Mouse (Mus musculus) embryonic facial prominence, embryonic 15.5 days (tissue): Measurements from ENCODE around the gene Adcy10. TPM values are rescaled to one million over a fixed set of nuclear protein-coding genes. Genes with fewer than 3 reads are reported as not detected.

Experiments
- ATAC-seq: fragments of 200-750 bp; cut with Nextera tagmentation; 2 replicates; pipeline ENCODE4 v1.8.0; 2017; ENCODE audit warnings: low read depth, moderate TSS enrichment; ENCODE audit not compliant: insufficient number of reproducible peaks, low FRiP score, low TSS enrichment
- H3K27ac ChIP-seq: fragments of 300-500 bp; sonication (generic); replicated peaks from 2 replicates; pipeline ENCODE4 v1.5.1; 2015; ENCODE audit warnings: mild to moderate bottlenecking, inconsistent platforms
- H3K27me3 ChIP-seq: fragments of 300-500 bp; sonication (generic); 2 replicates; pipeline ENCODE4 v1.6.1; 2015; ENCODE audit warnings: inconsistent platforms
- H3K36me3 ChIP-seq: fragments of 300-500 bp; sonication (generic); 2 replicates; pipeline ENCODE4 v1.6.1; 2015; ENCODE audit warnings: mild to moderate bottlenecking, inconsistent platforms
- H3K4me1 ChIP-seq: fragments of 300-500 bp; sonication (generic); 2 replicates; pipeline ENCODE4 v1.6.1; 2015; ENCODE audit warnings: inconsistent platforms
- H3K4me2 ChIP-seq: fragments of 300-500 bp; sonication (generic); replicated peaks from 2 replicates; pipeline ENCODE4 v1.6.1; 2015; ENCODE audit warnings: mild to moderate bottlenecking, inconsistent platforms
- H3K4me3 ChIP-seq: fragments of 300-500 bp; sonication (generic); replicated peaks from 2 replicates; pipeline ENCODE4 v1.5.1; 2015; ENCODE audit warnings: mild to moderate bottlenecking, inconsistent platforms
- H3K9ac ChIP-seq: fragments of 300-500 bp; sonication (generic); 2 replicates; pipeline ENCODE4 v1.6.1; 2015; ENCODE audit warnings: inconsistent platforms
- H3K9me3 ChIP-seq: fragments of 300-500 bp; sonication (generic); replicated peaks from 2 replicates; pipeline ENCODE4 v1.6.1; 2016; ENCODE audit warnings: inconsistent platforms
- WGBS: fragments of 180-500 bp; shearing (Covaris S2); methylation state at CpG from one replicate; pipeline ENCODE4 v1.1.7; 2015; 5-methylcytosine and 5-hydroxymethylcytosine counted together
- polyA plus RNA-seq: library from polyadenylated mRNA; unstranded; fragments of >200 nt; fragmentation: Nextera tagmentation; extraction: Ambion mirVana; gene quantifications from 2 replicates; pipeline ENCODE4 v1.2.1, GENCODE M21; 2015

The Adcy10 gene
- not detected in 2 replicates for polyA plus RNA-seq

GRCm38 (mm10) chr1:165484688-165485233 lies at the start of gene Adcy10:
Gene Adcy10, plus strand, starts transcription at chr1:165485183.
- Histone ChIP-seq H3K4me1 (no peaks in the 10 kb centered on the region), H3K9me3 (no peaks in the 10 kb centered on the region), H3K4me3 (no peak within 1 kb of the TSS), H3K36me3 (peaks cover 7% of the 10 kb centered on the region; the same call in 1 of the 2 replicates), H3K27me3 (no peaks in the 10 kb centered on the region), H3K9ac (no peak within 1 kb of the TSS), H3K27ac (no peak within 1 kb of the TSS), H3K4me2 (no peak within 1 kb of the TSS)
- WGBS, result 90% methylated on average over 8 of the region's 8 CpGs
- ATAC-seq, result no peak

GRCm38 (mm10) chr1:165438289-165439021 lies 46.5 kb upstream of the Adcy10 start:
- H3K4me1 ChIP-seq, result peaks cover 8% of the 10 kb centered on the region; the same call in 1 of the 2 replicates
- no peaks in the 10 kb centered on the region; the same call in 1 of the 2 replicates for H3K9me3 ChIP-seq
- 89% methylated on average over 1 of the region's 1 CpGs for WGBS
- H3K4me2 ChIP-seq, result no peak overlapping the region
- no peaks in the 10 kb centered on the region for H3K36me3 ChIP-seq
- H3K4me3 ChIP-seq, result no peak overlapping the region
- H3K9ac ChIP-seq, result no peak overlapping the region
- ATAC-seq, result no peak
- H3K27me3 ChIP-seq, result no peaks in the 10 kb centered on the region
- H3K27ac ChIP-seq, result no peak overlapping the region

- ATAC-seq, result no peak
- peaks cover 8% of the 10 kb centered on the region; the same call in 1 of the 2 replicates for H3K4me1 ChIP-seq
- WGBS, result 67% methylated on average over 3 of the region's 3 CpGs
- no peak overlapping the region for H3K27ac ChIP-seq
- H3K9ac ChIP-seq, result no peak overlapping the region
- H3K9me3 ChIP-seq, result no peaks in the 10 kb centered on the region; the same call in 1 of the 2 replicates
- no peak overlapping the region for H3K4me3 ChIP-seq
- H3K36me3 ChIP-seq, result no peaks in the 10 kb centered on the region
- H3K4me2 ChIP-seq, result no peak overlapping the region
- H3K27me3 ChIP-seq, result no peaks in the 10 kb centered on the region
These were observed 44.2 kb upstream of the Adcy10 start for GRCm38 (mm10) chr1:165440788-165441187.

- H3K9me3 ChIP-seq, result no peaks in the 10 kb centered on the region; the same call in 1 of the 2 replicates
- no peak overlapping the region for H3K9ac ChIP-seq
- H3K4me3 ChIP-seq, result no peak overlapping the region
- H3K4me1 ChIP-seq, result peaks cover 8% of the 10 kb centered on the region; the same call in 1 of the 2 replicates
- no peak overlapping the region for H3K4me2 ChIP-seq
- H3K36me3 ChIP-seq, result no peaks in the 10 kb centered on the region
- no peak overlapping the region for H3K27ac ChIP-seq
- H3K27me3 ChIP-seq, result no peaks in the 10 kb centered on the region
- ATAC-seq, result peak; percentile 43; the same call in 1 of the 2 replicates
These were observed 43.8 kb upstream of the Adcy10 start for GRCm38 (mm10) chr1:165441201-165441600.

GRCm38 (mm10) chr1:165441719-165442118 lies 43.3 kb upstream of the Adcy10 start:
- H3K36me3 ChIP-seq, result no peaks in the 10 kb centered on the region
- no peak overlapping the region for H3K9ac ChIP-seq
- H3K9me3 ChIP-seq, result no peaks in the 10 kb centered on the region
- ATAC-seq, result no peak
- WGBS, result 74% methylated on average over 3 of the region's 3 CpGs
- H3K27me3 ChIP-seq, result no peaks in the 10 kb centered on the region
- H3K4me3 ChIP-seq, result no peak overlapping the region
- no peak overlapping the region for H3K27ac ChIP-seq
- H3K4me2 ChIP-seq, result no peak overlapping the region
- peaks cover 8% of the 10 kb centered on the region; the same call in 1 of the 2 replicates for H3K4me1 ChIP-seq

- peak overlapping the region; percentile 81 for H3K4me3 ChIP-seq
- ATAC-seq, result no peak
- peak overlapping the region; percentile 81 for H3K9ac ChIP-seq
- no peaks in the 10 kb centered on the region for H3K9me3 ChIP-seq
- H3K4me2 ChIP-seq, result peak overlapping the region; percentile 77
- H3K36me3 ChIP-seq, result no peaks in the 10 kb centered on the region
- H3K27me3 ChIP-seq, result no peaks in the 10 kb centered on the region
- peak overlapping the region; percentile 97 for H3K27ac ChIP-seq
- 14% methylated on average over 7 of the region's 7 CpGs for WGBS
- H3K4me1 ChIP-seq, result peaks cover 5% of the 10 kb centered on the region; the same call in 1 of the 2 replicates
These were observed 25.9 kb upstream of the Adcy10 start for GRCm38 (mm10) chr1:165459041-165459502.

GRCm38 (mm10) chr1:165459503-165460181 lies 25.3 kb upstream of the Adcy10 start:
- Histone ChIP-seq H3K4me1 (peaks cover 5% of the 10 kb centered on the region; the same call in 1 of the 2 replicates), H3K9ac (peak overlapping the region; percentile 81), H3K4me3 (peak overlapping the region; percentile 81), H3K4me2 (peak overlapping the region; percentile 77), H3K27me3 (no peaks in the 10 kb centered on the region), H3K9me3 (no peaks in the 10 kb centered on the region), H3K27ac (peak overlapping the region; percentile 97), H3K36me3 (no peaks in the 10 kb centered on the region)
- under 1% methylated on average over 60 of the region's 60 CpGs for WGBS
- no peak for ATAC-seq

GRCm38 (mm10) chr1:165460360-165460800 lies 24.6 kb upstream of the Adcy10 start, which contains the start of the genes Dcaf6 and Mpc2:
Gene Dcaf6, minus strand, starts transcription at chr1:165460475.
Gene Mpc2, plus strand, starts transcription at chr1:165460637.
- Histone ChIP-seq H3K36me3 (no peaks in the 10 kb centered on the region), H3K9ac (peak within 1 kb of the TSS; percentile 81), H3K27ac (peak within 1 kb of the TSS; percentile 97), H3K4me3 (peak within 1 kb of the TSS; percentile 81), H3K4me2 (peak within 1 kb of the TSS; percentile 77), H3K27me3 (no peaks in the 10 kb centered on the region), H3K4me1 (peaks cover 5% of the 10 kb centered on the region; the same call in 1 of the 2 replicates), H3K9me3 (no peaks in the 10 kb centered on the region)
- WGBS, result under 1% methylated on average over 37 of the region's 37 CpGs
- ATAC-seq, result peak; percentile 94

- H3K36me3 ChIP-seq, result no peaks in the 10 kb centered on the region
- H3K9ac ChIP-seq, result peak overlapping the region; percentile 66
- peak overlapping the region; percentile 81 for H3K4me3 ChIP-seq
- peaks cover 5% of the 10 kb centered on the region; the same call in 1 of the 2 replicates for H3K4me1 ChIP-seq
- peak overlapping the region; percentile 97 for H3K27ac ChIP-seq
- no peaks in the 10 kb centered on the region for H3K27me3 ChIP-seq
- peak; percentile 97 for ATAC-seq
- no peaks in the 10 kb centered on the region for H3K9me3 ChIP-seq
- WGBS, result under 1% methylated on average over 41 of the region's 41 CpGs
- H3K4me2 ChIP-seq, result peak overlapping the region; percentile 77
These were observed 24.1 kb upstream of the Adcy10 start for GRCm38 (mm10) chr1:165460801-165461377.

GRCm38 (mm10) chr1:165461681-165462080 lies 23.3 kb upstream of the Adcy10 start:
- Histone ChIP-seq H3K27ac (peak overlapping the region; percentile 87), H3K4me1 (peaks cover 5% of the 10 kb centered on the region; the same call in 1 of the 2 replicates), H3K4me3 (peak overlapping the region; percentile 81), H3K27me3 (no peaks in the 10 kb centered on the region), H3K9me3 (no peaks in the 10 kb centered on the region), H3K4me2 (peak overlapping the region; percentile 65), H3K9ac (peak overlapping the region; percentile 66; the same call in 1 of the 2 replicates), H3K36me3 (no peaks in the 10 kb centered on the region)
- 3% methylated on average over 9 of the region's 9 CpGs for WGBS
- no peak for ATAC-seq
